In genomic region chr9:16212628-16213027, GRCm38 (mm10) we compare ENCODE assay signal across 18 mouse cellular contexts.
DNase-seq lines count a peak whose midpoint lies in the region; ATAC-seq and TF ChIP-seq lines count a peak whose summit lies in the region.
"Had no signal": no experiment of that assay in that cellular context is flagged by ENCODE, and none has a peak within 500 bp of the region (broad histone marks: within the 10 kb centered on the region; RNA-seq: fewer than 3 reads in every experiment).

No protein-coding gene starts in this region.

- no peak overlapping the region for H3K4me3 ChIP-seq in hindbrain, embryonic 12.5 days
- no peak overlapping the region for H3K4me3 ChIP-seq in hindbrain, embryonic 10.5 days
- no peak overlapping the region for H3K4me3 ChIP-seq in neural tube, embryonic 13.5 days
- no peak overlapping the region for H3K4me3 ChIP-seq in midbrain, embryonic 13.5 days (replicated peaks)
- H3K4me3 ChIP-seq in lung, adult 2 months (replicated peaks; ENCODE audit: extremely low read depth, low read depth, low read length), result no peak overlapping the region
- H3K4me3 ChIP-seq: embryonic facial prominence, embryonic 10.5 days; forebrain, embryonic 15.5 days; layer of hippocampus, adult 2 months; limb, embryonic 15.5 days had no signal

- no peak for TF ChIP-seq CTCF in lung, adult 2 months (IDR thresholded peaks at IDR 0.05; ENCODE audit: insufficient read depth, low read length)

- H3K27ac ChIP-seq in hindbrain, embryonic 12.5 days, result peak overlapping the region; percentile 40; the same call in 1 of the 2 replicates
- no peak overlapping the region for H3K27ac ChIP-seq in hindbrain, embryonic 10.5 days
- H3K27ac ChIP-seq in neural tube, embryonic 13.5 days (replicated peaks), result peak overlapping the region; percentile 75
- H3K27ac ChIP-seq in midbrain, embryonic 13.5 days, result peak overlapping the region; percentile 57
- H3K27ac ChIP-seq: embryonic facial prominence, embryonic 10.5 days; forebrain, embryonic 15.5 days; limb, embryonic 15.5 days had no signal

- WGBS in hindbrain, embryonic 12.5 days, result 71% methylated on average over 3 of the region's 3 CpGs
- 74% methylated on average over 3 of the region's 3 CpGs for WGBS in hindbrain, embryonic 10.5 days
- WGBS in neural tube, embryonic 13.5 days, result 55% methylated on average over 3 of the region's 3 CpGs
- 54% methylated on average over 3 of the region's 3 CpGs for WGBS in midbrain, embryonic 13.5 days
- 70% methylated on average over 3 of the region's 3 CpGs for WGBS in lung, adult 2 months

- no peak for TF ChIP-seq POLR2A in lung, adult 2 months (IDR thresholded peaks at IDR 0.05; ENCODE audit: borderline replicate concordance, extremely low read depth, low read depth, low read length)

- no peaks in the 10 kb centered on the region for H3K27me3 ChIP-seq in hindbrain, embryonic 12.5 days
- no peaks in the 10 kb centered on the region for H3K27me3 ChIP-seq in hindbrain, embryonic 10.5 days (ENCODE audit: insufficient read depth, poor library complexity, severe bottlenecking)
- H3K27me3 ChIP-seq in neural tube, embryonic 13.5 days, result no peaks in the 10 kb centered on the region
- H3K27me3 ChIP-seq in midbrain, embryonic 13.5 days, result no peaks in the 10 kb centered on the region
- H3K27me3 ChIP-seq: CH12.LX; forebrain, embryonic 15.5 days; limb, embryonic 15.5 days had no signal

- no peak overlapping the region for H3K4me2 ChIP-seq in hindbrain, embryonic 12.5 days (replicated peaks)
- no peak overlapping the region for H3K4me2 ChIP-seq in neural tube, embryonic 13.5 days
- no peak overlapping the region for H3K4me2 ChIP-seq in midbrain, embryonic 13.5 days (replicated peaks)
- H3K4me2 ChIP-seq: forebrain, embryonic 15.5 days; limb, embryonic 15.5 days; lung, embryonic 14.5 days had no signal

- H3K9me3 ChIP-seq in hindbrain, embryonic 12.5 days (replicated peaks), result no peaks in the 10 kb centered on the region
- H3K9me3 ChIP-seq in hindbrain, embryonic 10.5 days, result no peaks in the 10 kb centered on the region
- no peaks in the 10 kb centered on the region for H3K9me3 ChIP-seq in neural tube, embryonic 13.5 days
- no peaks in the 10 kb centered on the region for H3K9me3 ChIP-seq in midbrain, embryonic 13.5 days
- H3K9me3 ChIP-seq: embryonic facial prominence, embryonic 10.5 days; forebrain, embryonic 15.5 days; limb, embryonic 15.5 days had no signal

- H3K36me3 ChIP-seq in hindbrain, embryonic 12.5 days, result no peaks in the 10 kb centered on the region
- no peaks in the 10 kb centered on the region for H3K36me3 ChIP-seq in hindbrain, embryonic 10.5 days
- H3K36me3 ChIP-seq in neural tube, embryonic 13.5 days, result no peaks in the 10 kb centered on the region
- no peaks in the 10 kb centered on the region for H3K36me3 ChIP-seq in midbrain, embryonic 13.5 days
- H3K36me3 ChIP-seq: embryonic facial prominence, embryonic 10.5 days; forebrain, embryonic 15.5 days; limb, embryonic 15.5 days had no signal

- H3K4me1 ChIP-seq in hindbrain, embryonic 12.5 days, result peaks cover 25% of the 10 kb centered on the region
- peaks cover 34% of the 10 kb centered on the region for H3K4me1 ChIP-seq in hindbrain, embryonic 10.5 days (replicated peaks)
- H3K4me1 ChIP-seq in neural tube, embryonic 13.5 days (replicated peaks), result peaks cover 39% of the 10 kb centered on the region
- peaks cover 36% of the 10 kb centered on the region for H3K4me1 ChIP-seq in midbrain, embryonic 13.5 days (replicated peaks)
- H3K4me1 ChIP-seq in lung, adult 2 months (ENCODE audit: control insufficient read depth, insufficient read depth, low read length), result peaks cover 8% of the 10 kb centered on the region

- DNase-seq in hindbrain, embryonic 10.5 days (ENCODE audit: low spot score), result no peak
- no peak for DNase-seq in neural tube, embryonic 10.5 days (ENCODE audit: extremely low spot score, low spot score)
- DNase-seq in lung, adult 2 months, result no peak
- DNase-seq: gastrocnemius, postnatal 36 days; kidney, adult 8-10 months; kidney, postnatal 14 days; lung, embryonic 14.5 days; lung, postnatal 36 days; right cerebral cortex, postnatal 14 days had no signal

- no peak for ATAC-seq in hindbrain, embryonic 12.5 days (ENCODE audit: low FRiP score)
- no peak for ATAC-seq in neural tube, embryonic 13.5 days (ENCODE audit: low read depth)
- ATAC-seq in midbrain, embryonic 13.5 days, result peak; percentile 66
- ATAC-seq in erythroid progenitor cell, adult 5-6 weeks (replicated peaks; ENCODE audit: low FRiP score, poor library complexity, severe bottlenecking), result no peak
- ATAC-seq: forebrain, embryonic 15.5 days had no signal

- H3K9ac ChIP-seq in hindbrain, embryonic 12.5 days, result no peak overlapping the region
- no peak overlapping the region for H3K9ac ChIP-seq in neural tube, embryonic 13.5 days
- H3K9ac ChIP-seq in midbrain, embryonic 13.5 days (replicated peaks), result no peak overlapping the region
- H3K9ac ChIP-seq: forebrain, embryonic 15.5 days; limb, embryonic 15.5 days; lung, embryonic 14.5 days had no signal
